Mouse (Mus musculus) adrenal gland, postnatal 14 days (tissue): ENCODE data around the gene Macrod1. TPM values are rescaled to one million over a fixed set of nuclear protein-coding genes. Genes with fewer than 3 reads are reported as not detected.

Source experiments
- DNase-seq: peaks from one replicate; pipeline ENCODE4 v3.0.0; 2021; ENCODE audit warnings: mixed read lengths
- total RNA-seq: library from RNA; stranded (reverse); gene quantifications from 2 replicates; pipeline ENCODE4 v1.2.3, GENCODE M21; 2021

The Macrod1 gene
- total RNA-seq, 1 experiment from 2014 or later: 118 TPM

DNA sequence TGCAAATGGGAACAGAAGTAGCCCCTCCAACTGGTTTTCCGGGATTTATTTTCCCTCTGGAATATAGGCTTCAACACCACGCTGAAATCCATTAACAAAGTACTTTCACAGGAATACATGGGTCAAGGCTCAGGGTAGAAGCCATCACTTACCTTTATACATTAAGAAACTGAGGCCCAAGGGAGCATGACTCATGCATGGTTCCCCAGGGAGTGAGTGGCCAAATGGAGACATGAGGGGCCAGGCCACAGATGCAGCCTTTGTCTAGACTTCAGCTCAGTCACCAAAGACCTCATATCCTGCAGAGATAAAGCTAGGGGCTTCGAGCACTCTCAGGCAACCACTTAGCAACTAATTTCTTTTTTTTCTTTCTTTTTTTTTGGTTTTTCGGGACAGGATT, 180.1 kb downstream of the Macrod1 start:
- DNase-seq: no peak

- DNase-seq: no peak
These were observed 183.0 kb downstream of the Macrod1 start for GRCm38 (mm10) chr19:7239574-7239973.

GRCm38 (mm10) chr19:7240291-7240690, 183.7 kb downstream of the Macrod1 start:
- DNase-seq: no peak

- peak; percentile 96 for DNase-seq
These were observed 184.4 kb downstream of the Macrod1 start, which contains the start of gene Naa40 for GRCm38 (mm10) chr19:7240782-7241690. Gene Naa40, minus strand, starts transcription at chr19:7241183.

DNA sequence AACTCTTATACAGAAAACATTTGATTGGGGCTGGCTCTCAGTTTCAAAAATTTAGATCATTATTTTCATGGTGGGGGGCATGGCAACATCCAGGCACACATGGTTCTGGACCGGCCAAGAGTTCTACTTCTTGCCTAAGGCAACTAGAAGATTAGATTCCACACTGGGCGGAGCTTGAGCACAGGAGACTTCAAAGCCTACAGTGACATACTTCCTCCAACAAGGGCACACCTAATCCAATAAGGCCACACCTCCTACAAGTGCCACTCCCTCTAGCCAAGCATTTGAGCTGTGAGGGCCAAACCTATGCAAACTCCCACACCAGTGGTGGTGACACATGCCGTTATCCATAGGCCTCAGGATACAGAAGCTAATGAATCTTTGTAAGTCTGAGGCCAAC, 189.4 kb downstream of the Macrod1 start:
- no peak for DNase-seq

Other genes with a start within 250 kb of the Macrod1 start
- gene Rps6ka4, start 216.2 kb upstream of the Macrod1 start, total RNA-seq: 21.4 and 21.7 TPM in 2 replicates
- 2.4 and 4.7 TPM in 2 replicates for gene Ccdc88b, start 198.6 kb upstream of the Macrod1 start, total RNA-seq
- 76.6 and 79.0 TPM in 2 replicates for gene Trmt112, start 147.1 kb upstream of the Macrod1 start, total RNA-seq
- gene Prdx5, start 146.7 kb upstream of the Macrod1 start, total RNA-seq: 420 and 426 TPM in 2 replicates
- 63.2 and 67.0 TPM in 2 replicates for gene Esrra, start 135.0 kb upstream of the Macrod1 start, total RNA-seq
- 0.53 TPM in 1 of 2 replicates, not detected in the other for gene Catsperz, start 131.4 kb upstream of the Macrod1 start, total RNA-seq
- gene Kcnk4, start 122.3 kb upstream of the Macrod1 start, total RNA-seq: 0.93 TPM in 1 of 2 replicates, not detected in the other
- gene Bad, start 114.9 kb upstream of the Macrod1 start, total RNA-seq: 43.0 and 45.0 TPM in 2 replicates
- gene Gpr137, start 114.3 kb upstream of the Macrod1 start, total RNA-seq: 43.0 and 43.3 TPM in 2 replicates
- gene Ppp1r14b, start 81.8 kb upstream of the Macrod1 start, total RNA-seq: 264 and 275 TPM in 2 replicates
- 52.1 and 54.6 TPM in 2 replicates for gene Plcb3, start 80.3 kb upstream of the Macrod1 start, total RNA-seq
- 115 and 121 TPM in 2 replicates for gene Fkbp2, start 76.3 kb upstream of the Macrod1 start, total RNA-seq
- 116 and 122 TPM in 2 replicates for gene Vegfb, start 69.2 kb upstream of the Macrod1 start, total RNA-seq
- 44.4 and 47.4 TPM in 2 replicates for gene Dnajc4, start 64.2 kb upstream of the Macrod1 start, total RNA-seq
- gene Nudt22, start 60.7 kb upstream of the Macrod1 start, total RNA-seq: 24.5 and 37.4 TPM in 2 replicates
- gene Trpt1, start 60.7 kb upstream of the Macrod1 start, total RNA-seq: 15.0 and 15.1 TPM in 2 replicates
- gene Fermt3, start 37.3 kb upstream of the Macrod1 start, total RNA-seq: 6.4 and 14.2 TPM in 2 replicates
- gene Stip1, start 16.8 kb upstream of the Macrod1 start, total RNA-seq: 132 and 155 TPM in 2 replicates
- 1.2 and 1.5 TPM in 2 replicates for gene Flrt1, start 48.9 kb downstream of the Macrod1 start, total RNA-seq
- 103 and 124 TPM in 2 replicates for gene Otub1, start 149.5 kb downstream of the Macrod1 start, total RNA-seq
- 1,334 and 1,491 TPM in 2 replicates for gene Cox8a, start 160.8 kb downstream of the Macrod1 start, total RNA-seq
- 27.9 and 30.6 TPM in 2 replicates for gene Naa40, start 184.4 kb downstream of the Macrod1 start, total RNA-seq
- gene Rcor2, start 210.5 kb downstream of the Macrod1 start, total RNA-seq: 3.4 and 4.1 TPM in 2 replicates